Mouse (Mus musculus): ENCODE results near the gene Rwdd2a. TPM values are rescaled to one million over a fixed set of nuclear protein-coding genes. Genes with fewer than 3 reads are reported as not detected.
"Not testable (repeated sequence)": the region's sequence is repeated elsewhere in the genome, so short reads cannot be mapped to it uniquely, and the experiment has no call there.

Gene Rwdd2a
- total RNA-seq, 2 experiments from 2014 or later = 28.2 TPM

DNA sequence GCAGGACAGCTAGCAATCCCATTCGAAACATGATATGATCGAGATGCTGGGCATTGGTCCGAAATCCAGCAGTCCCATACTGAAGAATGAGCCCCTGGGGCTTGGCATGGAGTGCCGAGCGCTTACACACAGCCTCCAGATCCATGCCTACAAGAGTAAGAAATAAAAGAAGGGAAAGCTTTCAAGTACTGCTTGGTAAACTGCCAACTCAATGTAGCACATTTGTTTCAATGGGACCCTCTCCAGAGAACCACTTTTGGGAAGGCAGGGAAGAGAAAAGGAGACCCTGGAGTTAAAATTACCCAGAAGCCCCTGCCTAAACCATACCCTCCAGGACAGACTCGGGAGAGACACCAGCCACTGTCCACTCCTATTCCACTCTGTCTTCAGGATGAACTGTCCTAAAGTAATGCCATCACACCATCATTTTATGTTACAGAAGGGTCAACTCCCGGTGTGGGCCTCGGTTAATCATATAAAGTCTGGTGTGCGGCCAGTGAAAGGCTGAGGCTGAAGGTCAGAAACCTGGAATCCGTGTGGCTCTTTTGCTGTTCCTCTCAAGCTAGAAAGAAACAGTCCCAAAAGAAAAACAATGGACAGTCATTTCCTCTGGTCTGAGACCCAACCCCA, 1.4 kb upstream of the Rwdd2a start:
- DNase-seq (ENCODE audit: low spot score in 2 of 2) = no peak
- no peak overlapping the region for H3K27ac ChIP-seq
- no peak for TF ChIP-seq CTCF (conservative IDR thresholded peaks at IDR 0.05)
- no peak overlapping the region; the same call in 1 of the 2 replicates for H3K4me3 ChIP-seq

DNA sequence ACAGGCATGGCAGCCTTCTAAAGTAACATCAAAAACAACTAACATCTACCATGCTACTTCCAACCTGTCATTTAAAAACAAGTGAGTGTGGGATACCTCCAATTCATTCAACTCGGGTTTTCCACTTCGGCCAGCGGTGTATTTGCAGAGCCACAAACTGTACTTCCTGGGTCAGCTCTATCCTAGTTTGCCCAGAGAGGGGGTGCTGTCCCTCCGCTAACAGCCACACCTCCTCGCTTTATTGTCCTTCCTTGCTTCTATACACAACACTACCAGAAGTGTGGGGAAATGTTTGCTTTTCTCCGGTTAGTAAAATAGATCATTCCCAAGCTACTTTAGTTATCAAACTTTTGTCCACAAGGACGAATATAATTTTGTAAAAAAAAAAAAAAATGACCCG, 845 bp upstream of the Rwdd2a start:
- Histone ChIP-seq H3K27ac (no peak overlapping the region), H3K4me3 (peak overlapping the region; percentile 95)
- DNase-seq (ENCODE audit: low spot score in 2 of 2) = no peak
- TF ChIP-seq CTCF (conservative IDR thresholded peaks at IDR 0.05) = no peak

DNA sequence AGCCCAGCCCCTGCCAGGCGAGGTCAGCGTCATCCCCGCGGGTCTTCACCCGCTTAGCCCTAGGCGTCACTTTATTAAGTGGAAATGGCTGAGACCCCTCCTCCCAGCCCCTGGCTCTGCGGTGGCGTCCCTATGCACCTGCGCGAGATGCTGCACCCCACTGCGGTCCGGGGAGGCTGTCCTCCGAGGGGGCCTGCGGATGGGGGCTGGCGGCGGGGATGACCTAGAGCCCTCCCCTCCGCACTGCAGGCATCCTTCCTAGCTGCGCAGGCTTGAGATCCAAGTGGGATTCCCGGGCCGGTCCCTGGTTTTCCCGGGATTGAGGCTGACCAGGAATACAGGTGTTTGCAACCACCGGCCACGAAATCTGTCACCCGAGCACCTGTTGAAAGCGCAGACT, 405 bp downstream of the Rwdd2a start:
- Histone ChIP-seq H3K27ac (peak overlapping the region; percentile 94), H3K4me3 (peak overlapping the region; percentile 95)
- peak in 1 of 2 experiments; percentile 21 for DNase-seq (ENCODE audit: low spot score in 2 of 2)
- TF ChIP-seq CTCF (conservative IDR thresholded peaks at IDR 0.05) = no peak

DNA sequence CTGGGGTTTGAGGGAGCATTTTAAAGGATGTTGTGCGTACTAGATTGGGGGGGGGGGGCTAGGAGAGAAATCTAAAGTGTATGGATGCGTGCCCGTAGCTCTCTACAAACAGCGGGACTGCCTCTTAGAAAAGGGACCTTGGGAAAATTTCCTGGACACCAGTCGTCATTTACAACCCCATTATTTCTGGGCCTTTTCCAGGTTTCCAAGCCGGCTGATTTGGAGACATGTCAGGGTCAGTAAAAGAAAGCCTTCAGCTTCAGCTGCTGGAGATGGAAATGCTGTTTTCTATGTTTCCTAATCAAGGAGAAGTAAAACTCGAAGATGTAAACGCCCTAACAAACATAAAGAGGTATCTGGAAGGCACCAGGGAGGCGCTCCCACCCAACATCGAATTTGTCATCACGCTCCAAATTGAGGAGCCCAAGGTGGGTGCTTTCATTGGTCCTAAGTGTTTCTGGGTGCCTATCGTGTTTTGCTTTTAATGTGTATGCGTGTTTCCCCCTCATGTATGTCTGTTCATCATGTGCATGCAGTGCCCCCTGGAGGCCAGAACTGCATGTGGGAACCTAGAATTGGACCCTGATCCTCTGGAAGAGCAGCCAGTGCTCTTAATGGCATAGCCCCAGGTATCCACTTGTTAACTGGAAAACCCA, 973 bp downstream of the Rwdd2a start:
- peak; percentile 78 to 81 for DNase-seq (ENCODE audit: low spot score in 2 of 2)
- H3K4me3 ChIP-seq = peak overlapping the region; percentile 95
- TF ChIP-seq CTCF (conservative IDR thresholded peaks at IDR 0.05) = peak; percentile 94
- H3K27ac ChIP-seq = peak overlapping the region; percentile 94; the same call in 1 of the 2 replicates

DNA sequence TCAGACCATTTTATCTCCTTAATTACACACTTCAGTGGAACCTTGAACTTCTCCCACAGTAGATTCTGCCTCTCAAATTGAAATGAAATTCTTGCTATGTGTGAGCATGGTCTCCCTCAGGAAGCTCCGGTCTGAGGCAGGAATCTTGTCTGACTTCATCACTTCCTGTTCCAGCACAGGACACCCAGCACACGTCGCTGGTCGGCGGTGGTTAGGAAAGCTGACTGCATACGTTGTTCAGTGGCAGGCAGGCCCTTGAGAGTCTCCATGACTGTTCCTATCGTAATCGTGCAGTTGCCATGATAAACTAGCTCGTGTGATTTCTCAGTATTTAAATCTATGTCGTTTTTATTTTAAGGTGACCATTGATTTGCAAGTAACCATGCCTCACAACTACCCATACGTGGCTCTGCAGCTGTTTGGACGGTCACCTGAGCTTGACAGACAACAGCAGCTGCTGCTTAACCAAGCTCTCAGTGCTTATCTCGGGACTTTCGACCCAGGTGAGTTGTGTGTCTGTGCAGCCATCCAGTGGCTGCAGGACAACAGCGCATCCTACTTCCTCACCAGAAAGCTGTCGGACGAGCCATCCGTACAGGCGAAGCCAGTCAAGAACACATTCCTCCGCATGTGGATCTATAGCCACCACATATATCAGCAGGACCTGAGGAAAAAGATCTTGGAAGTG, 2.0 kb downstream of the Rwdd2a start:
- no peak for TF ChIP-seq CTCF (conservative IDR thresholded peaks at IDR 0.05)
- no peak for DNase-seq (ENCODE audit: low spot score in 2 of 2)
- no peak overlapping the region for H3K4me3 ChIP-seq
- H3K27ac ChIP-seq = no peak overlapping the region

DNA sequence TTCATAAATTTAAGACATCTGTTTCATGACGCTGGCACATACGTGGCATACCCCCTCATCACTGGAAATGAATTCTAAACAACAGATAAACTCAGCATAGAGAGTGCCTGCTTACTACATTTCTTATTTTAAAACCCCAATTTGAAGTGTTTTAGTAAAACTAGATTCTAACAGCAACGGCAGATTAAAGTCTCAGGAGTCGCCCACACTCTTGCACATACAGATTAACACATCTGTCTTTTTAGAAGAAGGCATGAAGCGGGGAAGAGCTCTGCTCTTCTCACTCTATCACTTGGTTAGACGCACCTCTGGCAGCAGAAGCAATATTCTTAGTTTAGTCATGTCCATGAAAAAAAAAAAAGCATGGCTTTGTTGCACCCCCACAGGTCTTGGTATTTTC, 3.4 kb downstream of the Rwdd2a start:
- H3K27ac ChIP-seq = no peak overlapping the region
- no peak for TF ChIP-seq CTCF (conservative IDR thresholded peaks at IDR 0.05)
- H3K4me3 ChIP-seq = no peak overlapping the region
- no peak for DNase-seq (ENCODE audit: low spot score in 2 of 2)

DNA sequence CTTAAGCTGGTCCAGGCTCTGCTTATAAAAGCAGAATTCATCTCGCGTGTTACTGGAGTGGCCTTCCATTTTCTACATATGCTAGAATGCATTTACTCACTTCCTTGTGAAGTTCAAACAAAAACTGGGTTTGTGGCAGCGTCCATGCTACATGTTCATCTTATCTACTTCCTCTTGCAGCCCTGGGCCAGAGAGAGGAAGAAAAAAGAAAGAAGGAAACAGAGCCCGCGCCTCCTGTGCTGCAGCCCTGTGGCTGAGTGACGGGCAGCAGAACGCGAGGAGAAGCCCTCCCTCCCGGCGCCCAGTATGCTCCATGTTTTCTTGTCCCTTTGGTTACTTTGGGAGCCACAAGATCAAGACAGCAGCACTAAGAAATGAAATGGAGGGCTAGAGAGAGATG, 7.9 kb downstream of the Rwdd2a start:
- Histone ChIP-seq H3K4me3 (no peak overlapping the region), H3K27ac (no peak overlapping the region)
- DNase-seq (ENCODE audit: low spot score in 2 of 2) = no peak
- TF ChIP-seq CTCF (conservative IDR thresholded peaks at IDR 0.05) = no peak

DNA sequence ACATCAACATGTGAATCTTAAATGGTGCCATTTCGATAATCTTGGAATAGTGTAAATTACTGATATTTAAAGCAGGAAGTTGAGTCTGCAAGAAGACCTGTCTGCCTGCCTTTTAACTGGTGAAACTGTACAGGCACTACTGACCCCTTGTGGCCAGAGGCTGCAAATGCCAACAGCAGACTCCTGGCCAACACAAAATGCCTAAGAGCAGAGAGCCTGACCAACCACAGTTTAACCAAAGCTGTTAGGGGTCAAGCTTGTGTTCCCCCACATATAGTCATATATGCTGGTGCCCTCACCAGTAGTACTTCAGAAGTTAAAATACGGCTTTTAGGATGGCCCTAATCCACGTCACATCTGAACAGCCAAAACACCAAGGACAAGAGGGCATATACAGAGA, 11.9 kb downstream of the Rwdd2a start:
- H3K4me3 ChIP-seq = no peak overlapping the region
- TF ChIP-seq CTCF (conservative IDR thresholded peaks at IDR 0.05) = peak; percentile 98
- no peak overlapping the region for H3K27ac ChIP-seq
- DNase-seq (ENCODE audit: low spot score in 2 of 2) = peak; percentile 56 to 73

DNA sequence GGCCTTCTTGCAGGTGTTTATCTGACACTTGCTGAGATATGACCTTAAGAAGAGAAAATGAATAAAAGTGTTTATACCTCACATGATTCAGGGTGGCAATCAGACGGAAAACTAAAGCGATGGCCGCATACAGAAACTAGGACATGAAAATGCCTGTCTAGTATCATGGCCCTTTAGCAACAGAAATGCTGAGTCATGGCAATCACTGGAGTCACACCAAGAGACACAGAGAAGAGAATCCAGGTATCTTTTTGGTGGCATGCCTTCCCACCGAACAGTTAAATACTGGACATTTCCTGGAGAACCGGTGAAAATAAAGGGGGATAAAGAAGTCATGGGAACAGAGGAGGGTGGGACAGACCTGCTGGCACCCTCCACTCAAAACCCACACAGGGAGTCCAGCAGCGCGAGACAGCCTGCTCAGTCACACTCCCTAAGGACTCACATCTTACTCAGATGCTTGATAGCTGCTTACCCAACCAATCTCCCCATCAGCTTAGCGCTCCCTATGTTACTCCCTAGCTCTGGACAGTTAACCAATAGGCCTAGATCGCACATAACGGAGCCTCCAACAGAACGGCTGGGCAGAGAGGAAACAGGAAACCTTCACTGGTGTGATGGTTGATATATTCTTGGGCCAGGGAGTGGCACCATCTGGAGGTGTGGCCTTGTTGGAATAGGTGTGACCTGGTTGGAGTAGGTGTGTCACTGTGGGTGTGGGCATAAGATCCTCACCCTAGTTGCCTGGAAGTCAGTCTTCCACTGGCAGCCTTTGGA, 15.4 kb downstream of the Rwdd2a start:
- Histone ChIP-seq H3K4me3 (no peak overlapping the region), H3K27ac (no peak overlapping the region)
- no peak for DNase-seq (ENCODE audit: low spot score in 2 of 2)
- no peak for TF ChIP-seq CTCF (conservative IDR thresholded peaks at IDR 0.05)

DNA sequence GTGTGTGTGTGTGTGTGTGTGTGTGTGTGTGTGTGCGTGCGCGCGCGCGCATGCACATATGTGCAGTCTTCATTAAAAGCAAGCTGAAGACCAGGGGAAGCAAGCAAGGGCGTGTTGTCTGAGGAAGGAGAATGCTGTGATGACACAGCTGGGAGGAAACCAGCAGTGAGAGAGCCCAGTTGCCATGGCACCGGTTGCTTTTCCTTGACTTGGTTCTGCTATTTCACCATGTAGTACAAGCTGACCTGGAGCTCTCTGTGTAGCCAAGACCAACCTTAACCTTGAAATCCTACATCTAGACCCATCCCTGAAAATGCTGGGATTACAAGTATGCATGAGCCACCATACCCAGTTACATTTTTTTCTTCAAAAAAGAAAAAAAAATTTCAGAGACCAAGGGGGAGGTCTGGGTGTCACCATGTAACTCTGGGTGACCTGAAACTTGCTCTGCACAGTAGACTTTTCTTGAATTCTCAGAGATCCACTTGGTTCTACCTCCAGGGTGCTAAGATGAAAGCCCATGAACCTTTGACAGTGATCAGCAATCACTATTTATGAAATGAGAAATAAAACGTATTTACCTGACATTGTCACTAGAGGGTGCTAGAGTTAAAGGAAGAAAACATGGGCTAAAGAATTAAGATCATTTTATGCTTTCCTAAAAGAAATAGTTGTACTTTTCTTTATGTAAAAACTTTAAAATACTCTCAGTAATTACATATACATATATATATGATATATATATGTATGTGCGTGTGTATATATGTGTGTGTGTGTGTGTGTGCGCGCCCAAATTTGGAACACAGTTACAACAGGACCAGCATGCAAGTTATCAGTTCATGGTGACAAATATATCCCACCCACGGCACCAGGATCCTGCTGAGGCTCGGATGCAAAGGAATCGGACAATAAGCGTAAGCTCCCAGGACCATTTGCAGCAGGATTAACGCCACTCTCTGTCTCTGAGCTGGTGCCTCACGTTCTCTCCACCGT, 21.2 kb downstream of the Rwdd2a start:
- Histone ChIP-seq H3K4me3 (no peak overlapping the region), H3K27ac (peak overlapping the region; percentile 80)
- TF ChIP-seq CTCF (conservative IDR thresholded peaks at IDR 0.05) = peak; percentile 89
- DNase-seq (ENCODE audit: low spot score in 2 of 2) = peak; percentile 37 to 45

DNA sequence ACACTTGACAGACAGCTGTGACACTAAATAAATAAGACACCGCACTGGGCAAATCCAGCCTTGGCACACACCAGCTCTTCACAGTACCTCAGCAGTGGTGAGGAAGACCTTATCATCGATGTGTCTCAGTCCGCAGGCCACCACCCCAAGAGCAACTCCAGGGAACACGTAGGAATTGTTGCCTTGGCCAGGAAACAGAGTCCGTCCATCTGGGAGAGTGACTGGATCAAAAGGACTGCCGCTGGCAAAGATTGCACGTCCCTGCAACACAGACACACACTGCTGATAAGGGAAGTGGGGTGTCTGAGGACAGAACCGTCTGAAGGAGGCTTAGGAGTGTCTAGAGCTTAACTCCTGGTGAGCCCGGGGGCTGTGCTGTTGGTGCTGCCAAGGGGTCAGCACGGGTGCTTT, 22.6 kb downstream of the Rwdd2a start:
- H3K4me3 ChIP-seq; DNase-seq (ENCODE audit: low spot score in 2 of 2); H3K27ac ChIP-seq: not testable (repeated sequence)

DNA sequence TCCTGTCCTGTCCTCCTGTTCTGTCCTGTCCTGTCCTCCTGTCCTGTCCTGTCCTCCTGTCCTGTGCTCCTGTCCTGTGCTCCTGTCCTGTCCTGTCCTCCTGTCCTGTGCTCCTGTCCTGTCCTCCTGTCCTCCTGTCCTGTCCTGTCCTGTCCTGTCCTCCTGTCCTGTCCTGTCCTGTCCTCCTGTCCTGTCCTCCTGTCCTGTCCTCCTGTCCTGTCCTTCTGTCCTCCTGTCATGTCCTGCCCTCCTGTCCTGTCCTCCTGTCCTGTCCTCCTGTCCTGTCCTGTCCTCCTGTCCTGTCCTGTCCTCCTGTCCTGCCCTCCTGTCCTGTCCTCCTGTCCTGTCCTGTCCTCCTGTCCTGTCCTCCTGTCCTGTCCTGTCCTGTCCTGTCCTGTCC, 25.2 kb downstream of the Rwdd2a start:
- not testable (repeated sequence) for H3K4me3 ChIP-seq; H3K27ac ChIP-seq; DNase-seq (ENCODE audit: low spot score in 2 of 2)

All from layer of hippocampus, adult 2 months (tissue).